Mouse (Mus musculus) forelimb bud, embryonic 11.5 days (tissue): ENCODE measurements around the gene Btd.

ENCODE experiments used
- DNase-seq: peaks from one replicate; pipeline ENCODE4 v3.0.0-alpha.2; 2012; ENCODE audit warnings: low read depth, low spot score

Gene Btd

GRCm38 (mm10) chr14:31700376-31700775, 59.5 kb downstream of the Btd start:
- DNase-seq: no peak

- DNase-seq: no peak
Observed at GRCm38 (mm10) chr14:31709343-31709742, 68.5 kb downstream of the Btd start.

GRCm38 (mm10) chr14:31715669-31716068, 74.8 kb downstream of the Btd start:
- no peak for DNase-seq

- no peak for DNase-seq
Observed at GRCm38 (mm10) chr14:31717360-31717759, 76.5 kb downstream of the Btd start.
